Mouse (Mus musculus) right cerebral cortex, adult 2 months (tissue): ENCODE measurements around the gene Plekhg1.
A peak's percentile ranks its signal among the peaks of the same experiment; 100 is the strongest.

ENCODE experiments used
- DNase-seq, 2 experiments: peaks; one replicate each; pipeline ENCODE4 v3.0.0; 2021 to 2022; ENCODE audit warnings: low spot score in 2 of 2

Gene Plekhg1

GRCm38 (mm10) chr10:3881179-3881578 is 141.0 kb downstream of the Plekhg1 start:
- DNase-seq: no peak

- DNase-seq: no peak
Measured at GRCm38 (mm10) chr10:3888510-3888909, 148.3 kb downstream of the Plekhg1 start.

DNA sequence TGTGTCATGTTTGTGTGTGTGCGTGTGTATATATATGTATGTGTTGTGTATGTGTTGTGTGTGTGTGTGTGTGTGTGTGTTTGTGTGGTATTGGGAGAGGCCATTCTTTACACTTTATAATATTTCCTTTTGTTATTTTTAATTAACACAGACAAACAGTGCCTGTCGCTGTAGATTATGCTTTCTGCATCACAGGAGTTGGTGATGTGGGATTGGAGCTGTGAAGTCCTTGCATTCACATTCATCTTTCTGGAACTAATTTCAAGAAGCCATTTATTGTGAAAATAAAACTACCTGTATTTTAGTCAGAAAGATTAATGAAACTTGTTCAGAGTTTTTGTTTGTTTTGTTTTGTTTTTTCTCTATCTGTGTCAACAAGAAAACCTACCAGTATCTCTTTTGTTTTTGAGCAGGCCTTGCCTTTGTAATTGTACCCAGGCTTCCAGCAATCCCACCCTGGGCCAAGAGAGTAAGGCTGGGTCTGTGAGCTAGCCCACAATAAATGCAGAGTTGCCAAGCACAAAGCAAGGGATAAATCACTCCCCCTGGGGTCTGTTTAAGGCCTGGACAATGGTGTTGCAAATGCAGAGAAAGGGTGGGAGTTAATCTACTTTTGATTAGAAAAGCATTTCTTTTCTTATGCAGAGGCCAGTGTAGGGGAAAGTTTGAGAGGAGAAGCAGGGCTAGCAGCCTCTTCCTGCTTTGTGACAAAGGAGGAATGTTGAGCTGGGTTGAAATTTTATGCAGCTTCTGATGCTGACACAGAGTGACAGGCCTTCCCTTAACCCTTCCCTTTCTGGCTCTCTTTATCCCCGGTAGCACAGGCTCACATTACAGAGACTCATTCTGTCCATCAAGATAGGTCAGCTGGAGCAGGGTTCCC is 151.5 kb downstream of the Plekhg1 start:
- no peak for DNase-seq

GRCm38 (mm10) chr10:3892368-3892767 is 152.2 kb downstream of the Plekhg1 start:
- no peak for DNase-seq

DNA sequence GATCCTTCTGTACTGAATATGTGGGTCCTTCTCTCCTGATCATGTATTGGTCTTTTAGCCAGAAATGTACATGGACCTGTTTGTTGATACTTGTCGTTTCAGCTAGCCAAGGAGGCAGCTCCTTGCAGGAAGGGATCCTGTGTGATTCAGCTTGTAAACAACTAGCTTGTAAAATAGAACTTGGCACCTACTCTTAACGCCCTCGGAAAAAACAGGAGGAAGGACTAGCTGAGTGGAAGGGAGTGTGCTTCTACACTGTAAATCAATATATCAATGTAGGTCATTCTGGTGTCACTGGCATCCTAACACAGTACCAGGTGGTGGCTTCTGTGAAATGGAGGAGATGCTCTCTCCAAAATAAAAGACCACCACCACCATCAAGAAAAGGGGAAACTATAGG is 157.9 kb downstream of the Plekhg1 start:
- no peak for DNase-seq

- no peak for DNase-seq
Measured at GRCm38 (mm10) chr10:3900416-3900956, 160.3 kb downstream of the Plekhg1 start.

DNA sequence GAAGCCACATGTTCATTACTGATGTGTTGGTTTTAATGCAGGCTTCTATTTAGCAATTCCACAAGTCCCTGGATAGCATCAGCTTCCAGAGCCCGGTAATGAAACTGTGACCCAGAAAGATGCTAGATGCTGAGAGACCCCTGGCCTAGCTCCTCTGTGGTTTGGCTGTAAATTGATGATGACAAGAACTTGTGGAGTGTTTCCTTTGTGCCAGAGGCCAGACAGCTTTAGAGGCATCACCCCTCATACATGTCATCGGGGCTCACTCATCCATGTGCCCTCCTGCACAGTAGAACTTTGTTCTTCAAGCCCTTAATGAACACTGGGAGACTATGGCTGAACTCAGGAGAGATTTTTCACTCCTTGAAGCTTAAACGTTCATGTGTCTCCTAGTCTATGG is 165.6 kb downstream of the Plekhg1 start:
- no peak for DNase-seq

- no peak for DNase-seq
Measured at GRCm38 (mm10) chr10:3914104-3914503, 173.9 kb downstream of the Plekhg1 start.

GRCm38 (mm10) chr10:3920368-3921152 is 180.4 kb downstream of the Plekhg1 start:
- peak; percentile 13 to 23 for DNase-seq

DNA sequence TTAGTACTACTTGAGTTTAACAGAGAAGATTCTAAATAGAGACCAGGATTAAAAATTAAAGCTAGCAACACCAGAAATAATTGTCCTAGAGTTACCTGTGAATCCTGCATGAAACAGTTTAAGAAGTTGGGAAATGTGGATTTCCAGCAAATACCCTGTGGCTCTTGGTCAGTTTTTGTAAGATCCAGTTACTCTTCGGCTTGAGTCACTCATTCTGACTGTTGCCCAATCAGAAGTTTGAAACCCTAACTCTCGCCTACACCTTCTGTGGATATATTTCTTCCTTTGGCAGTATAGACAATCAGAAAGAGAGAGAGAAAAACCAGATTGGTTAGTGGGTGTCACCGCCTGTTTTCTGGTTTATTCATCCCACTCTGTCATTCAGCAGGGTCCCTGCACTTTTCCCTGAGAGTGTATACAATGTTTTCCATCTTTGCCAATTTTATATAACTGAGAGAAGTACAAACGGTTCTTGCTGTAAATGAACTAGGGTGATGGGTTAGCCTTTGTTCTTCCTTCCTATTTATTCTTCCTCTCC is 187.9 kb downstream of the Plekhg1 start:
- no peak for DNase-seq

DNA sequence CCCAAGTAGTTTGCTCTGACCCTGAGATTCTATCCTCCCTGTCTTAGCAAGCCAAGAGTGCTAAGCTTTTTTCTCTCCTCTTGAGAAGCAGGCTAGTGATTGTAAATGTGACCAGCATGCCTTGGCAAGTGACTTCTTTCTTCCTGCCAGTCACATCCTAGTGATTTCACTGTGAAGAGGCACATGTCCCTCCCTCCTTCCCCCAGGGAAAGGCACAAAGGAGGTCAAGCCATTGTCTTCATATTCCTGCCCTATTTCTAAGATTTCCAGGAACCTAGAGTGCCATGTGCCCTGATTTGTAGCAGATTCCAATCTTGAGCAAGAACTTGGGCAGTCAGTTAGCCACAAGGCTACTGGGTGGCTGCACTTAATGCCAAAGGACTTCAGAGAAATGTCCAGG is 191.7 kb downstream of the Plekhg1 start:
- no peak for DNase-seq

GRCm38 (mm10) chr10:3933311-3933940 is 193.3 kb downstream of the Plekhg1 start:
- DNase-seq: no peak

- DNase-seq: no peak
Measured at GRCm38 (mm10) chr10:3936864-3937263, 196.7 kb downstream of the Plekhg1 start.

DNA sequence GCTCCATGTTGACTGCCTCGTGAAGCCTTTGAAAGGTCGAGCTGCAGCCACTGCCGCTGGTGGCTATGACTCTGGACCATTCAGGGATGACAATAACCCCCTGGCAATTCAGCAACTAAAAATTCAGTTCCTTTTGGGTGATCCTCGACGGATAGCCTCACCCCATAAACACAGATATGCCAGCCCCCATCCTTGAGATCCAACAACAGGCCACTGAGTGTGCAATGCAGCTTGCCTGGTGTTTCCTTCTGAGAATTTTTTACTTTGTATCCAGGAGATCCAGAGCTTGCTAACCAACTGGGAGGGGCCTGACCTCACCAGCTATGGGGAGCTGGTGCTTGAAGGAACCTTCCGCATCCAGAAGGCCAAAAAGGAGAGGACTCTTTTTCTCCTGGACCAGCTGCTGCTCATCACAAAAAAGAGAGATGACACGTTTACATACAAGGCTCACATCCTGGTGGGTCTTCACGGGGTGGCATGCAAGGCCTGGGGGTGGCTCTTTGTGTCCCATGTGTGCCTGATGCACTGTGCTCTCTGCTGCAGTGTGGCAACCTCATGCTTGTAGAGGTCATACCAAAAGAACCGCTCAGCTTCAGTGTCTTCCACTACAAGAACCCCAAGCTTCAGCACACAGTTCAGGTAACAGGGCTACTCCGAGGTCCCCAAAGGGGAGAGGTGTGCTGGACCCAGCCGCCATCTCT is 199.9 kb downstream of the Plekhg1 start:
- DNase-seq: no peak

- no peak for DNase-seq
Measured at GRCm38 (mm10) chr10:3940596-3940975, 200.4 kb downstream of the Plekhg1 start.

DNA sequence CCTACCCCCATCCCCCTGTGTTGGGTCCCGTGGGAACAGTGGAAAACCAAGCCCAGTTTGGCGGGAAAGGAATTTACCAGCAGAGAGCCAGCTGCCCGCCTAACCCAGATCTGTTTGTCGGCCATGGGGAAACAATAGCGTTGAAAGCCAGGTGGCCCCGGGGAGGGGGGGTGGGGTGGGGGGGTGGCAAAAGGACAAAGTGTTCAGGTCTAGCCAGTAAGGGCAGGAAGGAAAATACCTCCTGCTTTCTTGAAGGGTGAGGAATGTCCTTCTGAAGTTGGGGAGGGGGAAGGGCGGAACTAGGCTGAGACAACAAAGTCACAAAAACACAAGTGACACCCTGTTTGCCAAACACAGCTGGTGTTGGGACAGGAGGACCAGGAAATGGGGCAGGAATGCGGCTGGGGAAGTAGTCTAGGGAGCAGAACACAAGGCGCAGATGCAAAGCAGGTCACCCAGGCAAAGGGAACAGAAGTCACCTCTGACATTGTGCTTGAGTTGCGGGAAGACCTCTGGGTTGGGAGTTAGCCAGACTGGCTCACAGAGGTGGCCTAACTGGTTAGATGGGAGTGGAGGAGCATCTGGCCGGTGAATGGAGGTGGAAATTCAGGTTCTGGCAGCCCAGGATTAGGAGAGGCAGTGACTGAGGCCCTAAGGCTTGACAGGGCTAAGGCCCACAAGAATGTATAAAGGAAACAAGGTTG is 201.0 kb downstream of the Plekhg1 start:
- DNase-seq: no peak

GRCm38 (mm10) chr10:3942289-3942688 is 202.1 kb downstream of the Plekhg1 start:
- no peak for DNase-seq

- peak; percentile 25 to 70 for DNase-seq
Measured at GRCm38 (mm10) chr10:3943492-3944395, 203.6 kb downstream of the Plekhg1 start.

- DNase-seq: no peak
Measured at GRCm38 (mm10) chr10:3946871-3947270, 206.7 kb downstream of the Plekhg1 start.

- no peak for DNase-seq
Measured at GRCm38 (mm10) chr10:3947346-3947745, 207.2 kb downstream of the Plekhg1 start.
